Comparison of ENCODE assay signal across 8 mouse cellular contexts in genomic region chr8:105172003-105172362, GRCm38 (mm10). TPM values are rescaled to one million over a fixed set of nuclear protein-coding genes. Genes with fewer than 3 reads are reported as not detected.
DNase-seq lines count a peak whose midpoint lies in the region; ATAC-seq lines count a peak whose summit lies in the region.

No protein-coding gene starts in this region.

- peak overlapping the region; percentile 95 for H3K9ac ChIP-seq in neural tube, embryonic 11.5 days (ENCODE audit: low read length)
- peak overlapping the region; percentile 93 for H3K9ac ChIP-seq in forebrain, embryonic 13.5 days
- H3K9ac ChIP-seq in liver, embryonic 12.5 days: peak overlapping the region; percentile 70; the same call in 1 of the 2 replicates
- H3K9ac ChIP-seq in stomach, embryonic 16.5 days (ENCODE audit: low read length): peak overlapping the region; percentile 87

- no peaks in the 10 kb centered on the region for H3K27me3 ChIP-seq in neural tube, embryonic 11.5 days (ENCODE audit: control insufficient read depth, insufficient read depth, low read length)
- no peaks in the 10 kb centered on the region for H3K27me3 ChIP-seq in forebrain, embryonic 13.5 days
- peaks cover 47% of the 10 kb centered on the region for H3K27me3 ChIP-seq in liver, embryonic 12.5 days (replicated peaks)
- no peaks in the 10 kb centered on the region for H3K27me3 ChIP-seq in stomach, embryonic 16.5 days (ENCODE audit: control insufficient read depth, insufficient read depth, low read length)

- H3K9me3 ChIP-seq in neural tube, embryonic 11.5 days (ENCODE audit: control insufficient read depth, low read length): no peaks in the 10 kb centered on the region
- H3K9me3 ChIP-seq in forebrain, embryonic 13.5 days (replicated peaks): no peaks in the 10 kb centered on the region
- no peaks in the 10 kb centered on the region for H3K9me3 ChIP-seq in liver, embryonic 12.5 days (replicated peaks)
- H3K9me3 ChIP-seq in stomach, embryonic 16.5 days (replicated peaks; ENCODE audit: control insufficient read depth, low read length): no peaks in the 10 kb centered on the region

- H3K4me1 ChIP-seq in neural tube, embryonic 11.5 days (ENCODE audit: control insufficient read depth, insufficient read depth, low read length): no peaks in the 10 kb centered on the region
- peaks cover 22% of the 10 kb centered on the region for H3K4me1 ChIP-seq in forebrain, embryonic 13.5 days
- peaks cover 21% of the 10 kb centered on the region for H3K4me1 ChIP-seq in liver, embryonic 12.5 days
- peaks cover 4% of the 10 kb centered on the region; the same call in 1 of the 2 replicates for H3K4me1 ChIP-seq in stomach, embryonic 16.5 days (ENCODE audit: control insufficient read depth, insufficient read depth, low read length)

- ATAC-seq in neural tube, embryonic 11.5 days (ENCODE audit: insufficient read depth, low FRiP score, low TSS enrichment): no peak
- ATAC-seq in forebrain, embryonic 13.5 days: no peak
- no peak for ATAC-seq in liver, embryonic 12.5 days
- ATAC-seq in stomach, embryonic 16.5 days (ENCODE audit: insufficient read depth, low FRiP score): no peak

- H3K4me3 ChIP-seq in neural tube, embryonic 11.5 days (ENCODE audit: low read depth, low read length): peak overlapping the region; percentile 65
- H3K4me3 ChIP-seq in forebrain, embryonic 13.5 days: peak overlapping the region; percentile 90
- peak overlapping the region; percentile 69 for H3K4me3 ChIP-seq in liver, embryonic 12.5 days
- H3K4me3 ChIP-seq in stomach, embryonic 16.5 days (replicated peaks; ENCODE audit: low read length): peak overlapping the region; percentile 90

- H3K4me2 ChIP-seq in neural tube, embryonic 11.5 days (ENCODE audit: low read depth): peak overlapping the region; percentile 56
- H3K4me2 ChIP-seq in forebrain, embryonic 13.5 days: peak overlapping the region; percentile 65
- H3K4me2 ChIP-seq in liver, embryonic 12.5 days: peak overlapping the region; percentile 94
- H3K4me2 ChIP-seq in stomach, embryonic 16.5 days (ENCODE audit: low read depth, low read length): peak overlapping the region; percentile 79

- H3K27ac ChIP-seq in neural tube, embryonic 11.5 days (ENCODE audit: low read depth, low read length): no peak overlapping the region
- no peak overlapping the region for H3K27ac ChIP-seq in forebrain, embryonic 13.5 days
- H3K27ac ChIP-seq in liver, embryonic 12.5 days: no peak overlapping the region
- H3K27ac ChIP-seq in stomach, embryonic 16.5 days (ENCODE audit: low read length): no peak overlapping the region; the same call in 1 of the 2 replicates

- no peaks in the 10 kb centered on the region for H3K36me3 ChIP-seq in neural tube, embryonic 11.5 days (ENCODE audit: control insufficient read depth, insufficient read depth, low read length)
- H3K36me3 ChIP-seq in forebrain, embryonic 13.5 days (ENCODE audit: poor library complexity, severe bottlenecking): peaks cover 11% of the 10 kb centered on the region
- peaks cover 11% of the 10 kb centered on the region for H3K36me3 ChIP-seq in liver, embryonic 12.5 days
- H3K36me3 ChIP-seq in stomach, embryonic 16.5 days (ENCODE audit: control insufficient read depth, insufficient read depth, low read length): no peaks in the 10 kb centered on the region

- DNase-seq in neural tube, embryonic 11.5 days (ENCODE audit: low spot score): no peak
- DNase-seq in neural tube, embryonic 10.5 days (ENCODE audit: extremely low spot score, low spot score): no peak
- no peak for DNase-seq in retina, postnatal 1 day
- DNase-seq in retina, embryonic 14.5 days (ENCODE audit: low spot score): no peak
- no peak for DNase-seq in layer of hippocampus, adult 9-10 months (ENCODE audit: low spot score)

- WGBS in neural tube, embryonic 11.5 days: 40% methylated on average over 6 of the region's 6 CpGs
- WGBS in forebrain, embryonic 13.5 days: 24% methylated on average over 6 of the region's 6 CpGs
- WGBS in liver, embryonic 12.5 days (ENCODE audit: insufficient replicate concordance): 14% methylated on average over 6 of the region's 6 CpGs
- WGBS in stomach, embryonic 16.5 days: 17% methylated on average over 6 of the region's 6 CpGs

RNA-seq across cellular contexts. Expression of gene Cbfb, which starts 1.5 kb away (rescaled TPM):
- polyA plus RNA-seq in neural tube, embryonic 11.5 days (2014; fragmentation: Nextera tagmentation; extraction: Ambion mirVana): 75.4 and 79.8 TPM in 2 replicates
- 38.3 and 40.1 TPM in 2 replicates for polyA plus RNA-seq in forebrain, embryonic 13.5 days (2015; fragmentation: Nextera tagmentation; extraction: Ambion mirVana)
- polyA plus RNA-seq in liver, embryonic 12.5 days (2016; fragmentation: Nextera tagmentation; extraction: Ambion mirVana): 19.1 and 19.6 TPM in 2 replicates
- 41.8 and 46.1 TPM in 2 replicates for polyA plus RNA-seq in stomach, embryonic 16.5 days (2015; fragmentation: Nextera tagmentation; extraction: Ambion mirVana)

RNA-seq across cellular contexts. Expression of gene Ces4a, which starts 40.4 kb away (rescaled TPM):
- not detected in 2 replicates for polyA plus RNA-seq in neural tube, embryonic 11.5 days (2014; fragmentation: Nextera tagmentation; extraction: Ambion mirVana)
- polyA plus RNA-seq in forebrain, embryonic 13.5 days (2015; fragmentation: Nextera tagmentation; extraction: Ambion mirVana): 0.09 TPM in 1 of 2 replicates, not detected in the other
- polyA plus RNA-seq in liver, embryonic 12.5 days (2016; fragmentation: Nextera tagmentation; extraction: Ambion mirVana): not detected in 2 replicates
- polyA plus RNA-seq in stomach, embryonic 16.5 days (2015; fragmentation: Nextera tagmentation; extraction: Ambion mirVana): not detected in 2 replicates

RNA-seq across cellular contexts. Expression of gene D230025D16Rik, which starts 53.0 kb away (rescaled TPM):
- 28.9 and 31.5 TPM in 2 replicates for polyA plus RNA-seq in neural tube, embryonic 11.5 days (2014; fragmentation: Nextera tagmentation; extraction: Ambion mirVana)
- polyA plus RNA-seq in forebrain, embryonic 13.5 days (2015; fragmentation: Nextera tagmentation; extraction: Ambion mirVana): 25.2 and 26.4 TPM in 2 replicates
- 16.7 and 18.8 TPM in 2 replicates for polyA plus RNA-seq in liver, embryonic 12.5 days (2016; fragmentation: Nextera tagmentation; extraction: Ambion mirVana)
- polyA plus RNA-seq in stomach, embryonic 16.5 days (2015; fragmentation: Nextera tagmentation; extraction: Ambion mirVana): 29.1 and 30.1 TPM in 2 replicates
